Mouse (Mus musculus) heart, embryonic 16.5 days (tissue): Measurements from ENCODE around the gene Flrt1. TPM values are rescaled to one million over a fixed set of nuclear protein-coding genes. Genes with fewer than 3 reads are reported as not detected.

Experiments used
- ATAC-seq: fragments of 200-750 bp; cut with Nextera tagmentation; replicated peaks from 2 replicates; pipeline ENCODE4 v1.8.0; 2017; ENCODE audit warnings: moderate number of reproducible peaks; ENCODE audit not compliant: insufficient read depth, low FRiP score; ENCODE audit errors: extremely low read depth
- H3K27ac ChIP-seq: fragments of 300-500 bp; sonication (generic); 2 replicates; pipeline ENCODE4 v1.5.1; 2014; ENCODE audit warnings: mild to moderate bottlenecking, low read length, control low read depth, moderate library complexity
- H3K27me3 ChIP-seq: fragments of 300-500 bp; sonication (generic); 2 replicates; pipeline ENCODE4 v1.6.1; 2014; ENCODE audit warnings: low read length, mixed read lengths; ENCODE audit not compliant: control insufficient read depth, insufficient read depth
- H3K36me3 ChIP-seq: fragments of 300-500 bp; sonication (generic); 2 replicates; pipeline ENCODE4 v1.6.1; 2014; ENCODE audit not compliant: control insufficient read depth, insufficient read depth
- H3K4me1 ChIP-seq: fragments of 300-500 bp; sonication (generic); 2 replicates; pipeline ENCODE4 v1.6.1; 2014; ENCODE audit warnings: low read length, mixed read lengths; ENCODE audit not compliant: control insufficient read depth, insufficient read depth
- H3K4me2 ChIP-seq: fragments of 300-500 bp; sonication (generic); 2 replicates; pipeline ENCODE4 v1.6.1; 2014; ENCODE audit warnings: low read depth, mild to moderate bottlenecking, control low read depth, low read length
- H3K4me3 ChIP-seq: fragments of 300-500 bp; sonication (generic); 2 replicates; pipeline ENCODE4 v1.5.1; 2014; ENCODE audit warnings: mild to moderate bottlenecking, control low read depth, low read length
- H3K9ac ChIP-seq: fragments of 300-500 bp; sonication (generic); 2 replicates; pipeline ENCODE4 v1.6.1; 2014; ENCODE audit warnings: low read length, control low read depth
- H3K9me3 ChIP-seq: fragments of 300-500 bp; sonication (generic); replicated peaks from 2 replicates; pipeline ENCODE4 v1.6.1; 2016; ENCODE audit warnings: low read length; ENCODE audit not compliant: control insufficient read depth
- WGBS: fragments of 180-500 bp; shearing (Covaris S2); extraction: QIAGEN DNeasy Blood & Tissue Kit; methylation state at CpG from one replicate; pipeline ENCODE4 v1.1.7; 2014; 5-methylcytosine and 5-hydroxymethylcytosine counted together
- polyA plus RNA-seq: library from polyadenylated mRNA; unstranded; fragments of >200 nt; fragmentation: Nextera tagmentation; extraction: Ambion mirVana; gene quantifications from 2 replicates; pipeline ENCODE4 v1.2.1, GENCODE M21; 2015

Gene Flrt1
- polyA plus RNA-seq, 1 experiment from 2014 or later = 1.9 TPM

DNA sequence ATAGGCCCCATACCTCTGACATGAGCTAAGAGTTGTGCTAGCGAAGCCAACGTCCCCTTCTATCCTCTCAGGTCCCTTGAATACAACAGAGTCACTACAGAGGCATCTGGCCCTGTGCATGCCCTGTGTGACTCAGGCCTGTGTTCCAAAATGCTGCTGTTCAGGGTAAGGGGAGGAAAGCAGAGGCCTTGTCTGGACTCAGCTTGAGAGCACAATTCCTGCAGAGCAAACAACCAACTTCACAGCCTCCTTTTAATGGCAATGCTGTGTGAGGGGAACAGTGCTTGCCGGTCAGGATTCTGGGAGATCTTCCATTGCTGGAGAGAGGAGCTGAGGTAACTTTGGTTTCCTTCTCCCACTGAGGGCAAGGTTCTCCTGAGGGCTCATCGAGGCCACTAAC lies 61.2 kb downstream of the Flrt1 start:
- H3K27ac ChIP-seq = peak overlapping the region; percentile 71
- no peak overlapping the region for H3K4me2 ChIP-seq
- no peaks in the 10 kb centered on the region for H3K9me3 ChIP-seq
- ATAC-seq = no peak
- no peak overlapping the region for H3K4me3 ChIP-seq
- peak overlapping the region; percentile 32 for H3K9ac ChIP-seq
- H3K36me3 ChIP-seq = no peaks in the 10 kb centered on the region
- WGBS = 40% methylated on average over 4 of the region's 4 CpGs
- peaks cover 13% of the 10 kb centered on the region for H3K4me1 ChIP-seq
- H3K27me3 ChIP-seq = no peaks in the 10 kb centered on the region

Other genes with a start within 250 kb of the Flrt1 start
- gene Ccdc88b, start 247.5 kb downstream of the Flrt1 start, polyA plus RNA-seq = 1.00 and 3.8 TPM in 2 replicates
- 80.0 and 93.0 TPM in 2 replicates for gene Trmt112, start 196.0 kb downstream of the Flrt1 start, polyA plus RNA-seq
- 383 and 415 TPM in 2 replicates for gene Prdx5, start 195.6 kb downstream of the Flrt1 start, polyA plus RNA-seq
- 43.4 and 48.2 TPM in 2 replicates for gene Esrra, start 183.9 kb downstream of the Flrt1 start, polyA plus RNA-seq
- gene Catsperz, start 180.3 kb downstream of the Flrt1 start, polyA plus RNA-seq = 2.8 and 3.9 TPM in 2 replicates
- gene Kcnk4, start 171.2 kb downstream of the Flrt1 start, polyA plus RNA-seq = 0.50 and 0.95 TPM in 2 replicates
- gene Bad, start 163.9 kb downstream of the Flrt1 start, polyA plus RNA-seq = 58.4 and 59.2 TPM in 2 replicates
- gene Gpr137, start 163.2 kb downstream of the Flrt1 start, polyA plus RNA-seq = 20.8 and 22.3 TPM in 2 replicates
- gene Ppp1r14b, start 130.8 kb downstream of the Flrt1 start, polyA plus RNA-seq = 68.9 and 104 TPM in 2 replicates
- 16.8 and 21.1 TPM in 2 replicates for gene Plcb3, start 129.3 kb downstream of the Flrt1 start, polyA plus RNA-seq
- 83.7 and 95.0 TPM in 2 replicates for gene Fkbp2, start 125.2 kb downstream of the Flrt1 start, polyA plus RNA-seq
- 123 and 171 TPM in 2 replicates for gene Vegfb, start 118.1 kb downstream of the Flrt1 start, polyA plus RNA-seq
- 40.3 and 44.1 TPM in 2 replicates for gene Dnajc4, start 113.2 kb downstream of the Flrt1 start, polyA plus RNA-seq
- gene Nudt22, start 109.6 kb downstream of the Flrt1 start, polyA plus RNA-seq = 34.1 and 36.6 TPM in 2 replicates
- gene Trpt1, start 109.6 kb downstream of the Flrt1 start, polyA plus RNA-seq = 17.0 and 17.3 TPM in 2 replicates
- gene Fermt3, start 86.3 kb downstream of the Flrt1 start, polyA plus RNA-seq = 14.3 and 24.7 TPM in 2 replicates
- gene Stip1, start 65.8 kb downstream of the Flrt1 start, polyA plus RNA-seq = 195 and 202 TPM in 2 replicates
- 61.0 and 64.3 TPM in 2 replicates for gene Macrod1, start 48.9 kb downstream of the Flrt1 start, polyA plus RNA-seq
- gene Otub1, start 100.6 kb upstream of the Flrt1 start, polyA plus RNA-seq = 140 and 141 TPM in 2 replicates
- 1,892 and 2,285 TPM in 2 replicates for gene Cox8a, start 111.9 kb upstream of the Flrt1 start, polyA plus RNA-seq
- gene Naa40, start 135.5 kb upstream of the Flrt1 start, polyA plus RNA-seq = 59.3 and 61.1 TPM in 2 replicates
- gene Rcor2, start 161.6 kb upstream of the Flrt1 start, polyA plus RNA-seq = 11.9 and 18.0 TPM in 2 replicates
- gene Mark2, start 236.1 kb upstream of the Flrt1 start, polyA plus RNA-seq = 32.4 and 33.0 TPM in 2 replicates